Mouse (Mus musculus): ENCODE data around the gene Srsf1. TPM values are rescaled to one million over a fixed set of nuclear protein-coding genes. Genes with fewer than 3 reads are reported as not detected.

Srsf1 gene
- polyA plus RNA-seq, 1 experiment from 2014 or later, result 340 TPM

GRCm38 (mm10) chr11:88015795-88016194 is 31.4 kb upstream of the Srsf1 start:
- Histone ChIP-seq H3K27ac (no peak overlapping the region), H3K9me3 (no peaks in the 10 kb centered on the region), H3K36me3 (no peaks in the 10 kb centered on the region), H3K9ac (no peak overlapping the region), H3K4me2 (replicated peaks) (no peak overlapping the region), H3K4me3 (no peak overlapping the region), H3K27me3 (0 out of 2 replicates have a peak, but pooled peaks cover 3% of the 10 kb centered on the region), H3K4me1 (peaks cover 7% of the 10 kb centered on the region; the same call in 1 of the 2 replicates)
- ATAC-seq (ENCODE audit: low FRiP score, low read depth), result no peak
- WGBS, result 77% methylated on average over 6 of the region's 6 CpGs

GRCm38 (mm10) chr11:88023933-88024332 is 23.2 kb upstream of the Srsf1 start:
- H3K27ac ChIP-seq, result no peak overlapping the region
- H3K4me2 ChIP-seq (replicated peaks), result no peak overlapping the region
- no peak overlapping the region for H3K9ac ChIP-seq
- no peaks in the 10 kb centered on the region for H3K9me3 ChIP-seq
- WGBS, result 77% methylated on average over 2 of the region's 2 CpGs
- H3K27me3 ChIP-seq, result no peaks in the 10 kb centered on the region
- no peak overlapping the region for H3K4me3 ChIP-seq
- no peak for ATAC-seq (ENCODE audit: low FRiP score, low read depth)
- H3K4me1 ChIP-seq, result peaks cover 5% of the 10 kb centered on the region; the same call in 1 of the 2 replicates
- no peaks in the 10 kb centered on the region for H3K36me3 ChIP-seq

GRCm38 (mm10) chr11:88027391-88028035 is 19.7 kb upstream of the Srsf1 start:
- H3K4me2 ChIP-seq (replicated peaks), result no peak overlapping the region
- no peaks in the 10 kb centered on the region for H3K9me3 ChIP-seq
- no peak overlapping the region for H3K4me3 ChIP-seq
- peaks cover 5% of the 10 kb centered on the region; the same call in 1 of the 2 replicates for H3K4me1 ChIP-seq
- no peak overlapping the region for H3K27ac ChIP-seq
- H3K36me3 ChIP-seq, result no peaks in the 10 kb centered on the region
- WGBS, result 77% methylated on average over 9 of the region's 9 CpGs
- no peak overlapping the region for H3K9ac ChIP-seq
- no peak for ATAC-seq (ENCODE audit: low FRiP score, low read depth)
- H3K27me3 ChIP-seq, result no peaks in the 10 kb centered on the region

- Histone ChIP-seq H3K36me3 (no peaks in the 10 kb centered on the region), H3K4me2 (replicated peaks) (no peak overlapping the region), H3K4me1 (peaks cover 5% of the 10 kb centered on the region; the same call in 1 of the 2 replicates), H3K9ac (no peak overlapping the region), H3K4me3 (no peak overlapping the region), H3K27ac (no peak overlapping the region), H3K27me3 (no peaks in the 10 kb centered on the region), H3K9me3 (no peaks in the 10 kb centered on the region)
- 22% methylated on average over 16 of the region's 16 CpGs for WGBS
- ATAC-seq (ENCODE audit: low FRiP score, low read depth), result no peak
These were observed 18.9 kb upstream of the Srsf1 start for GRCm38 (mm10) chr11:88028193-88028684.

GRCm38 (mm10) chr11:88030219-88030618 is 17.0 kb upstream of the Srsf1 start:
- no peak overlapping the region for H3K27ac ChIP-seq
- H3K9ac ChIP-seq, result no peak overlapping the region
- no peak for ATAC-seq (ENCODE audit: low FRiP score, low read depth)
- no peaks in the 10 kb centered on the region for H3K27me3 ChIP-seq
- peaks cover 5% of the 10 kb centered on the region; the same call in 1 of the 2 replicates for H3K4me1 ChIP-seq
- no peak overlapping the region for H3K4me2 ChIP-seq (replicated peaks)
- no peak overlapping the region for H3K4me3 ChIP-seq
- 83% methylated on average over 7 of the region's 7 CpGs for WGBS
- H3K9me3 ChIP-seq, result no peaks in the 10 kb centered on the region
- H3K36me3 ChIP-seq, result no peaks in the 10 kb centered on the region

GRCm38 (mm10) chr11:88030836-88031235 is 16.3 kb upstream of the Srsf1 start:
- H3K4me2 ChIP-seq (replicated peaks), result no peak overlapping the region
- no peak overlapping the region for H3K27ac ChIP-seq
- 90% methylated on average over 2 of the region's 2 CpGs for WGBS
- no peak overlapping the region for H3K4me3 ChIP-seq
- peaks cover 5% of the 10 kb centered on the region; the same call in 1 of the 2 replicates for H3K4me1 ChIP-seq
- no peaks in the 10 kb centered on the region for H3K9me3 ChIP-seq
- H3K27me3 ChIP-seq, result no peaks in the 10 kb centered on the region
- no peak for ATAC-seq (ENCODE audit: low FRiP score, low read depth)
- H3K9ac ChIP-seq, result no peak overlapping the region
- no peaks in the 10 kb centered on the region for H3K36me3 ChIP-seq

- Histone ChIP-seq H3K4me3 (no peak overlapping the region), H3K27me3 (no peaks in the 10 kb centered on the region), H3K4me1 (peaks cover 5% of the 10 kb centered on the region; the same call in 1 of the 2 replicates), H3K27ac (no peak overlapping the region), H3K9ac (no peak overlapping the region), H3K9me3 (no peaks in the 10 kb centered on the region), H3K4me2 (replicated peaks) (no peak overlapping the region), H3K36me3 (no peaks in the 10 kb centered on the region)
- no peak for ATAC-seq (ENCODE audit: low FRiP score, low read depth)
- WGBS, result 73% methylated on average over 5 of the region's 5 CpGs
These were observed 15.4 kb upstream of the Srsf1 start for GRCm38 (mm10) chr11:88031753-88032152.

- H3K36me3 ChIP-seq, result no peaks in the 10 kb centered on the region
- no peak for ATAC-seq (ENCODE audit: low FRiP score, low read depth)
- no peak overlapping the region for H3K9ac ChIP-seq
- H3K27ac ChIP-seq, result no peak overlapping the region
- H3K9me3 ChIP-seq, result no peaks in the 10 kb centered on the region
- 53% methylated on average over 7 of the region's 7 CpGs for WGBS
- no peaks in the 10 kb centered on the region for H3K4me1 ChIP-seq
- no peak overlapping the region for H3K4me3 ChIP-seq
- H3K27me3 ChIP-seq, result no peaks in the 10 kb centered on the region
- no peak overlapping the region for H3K4me2 ChIP-seq (replicated peaks)
These were observed 11.2 kb upstream of the Srsf1 start for GRCm38 (mm10) chr11:88035970-88036369.

GRCm38 (mm10) chr11:88036761-88037251 is 10.4 kb upstream of the Srsf1 start:
- no peak overlapping the region for H3K4me2 ChIP-seq (replicated peaks)
- no peaks in the 10 kb centered on the region for H3K4me1 ChIP-seq
- no peaks in the 10 kb centered on the region for H3K9me3 ChIP-seq
- no peaks in the 10 kb centered on the region for H3K36me3 ChIP-seq
- H3K27ac ChIP-seq, result no peak overlapping the region
- H3K27me3 ChIP-seq, result no peaks in the 10 kb centered on the region
- H3K4me3 ChIP-seq, result no peak overlapping the region
- H3K9ac ChIP-seq, result no peak overlapping the region
- no peak for ATAC-seq (ENCODE audit: low FRiP score, low read depth)
- 77% methylated on average over 10 of the region's 10 CpGs for WGBS

- Histone ChIP-seq H3K27me3 (no peaks in the 10 kb centered on the region), H3K27ac (no peak overlapping the region), H3K9me3 (no peaks in the 10 kb centered on the region), H3K4me2 (replicated peaks) (no peak overlapping the region), H3K9ac (peak overlapping the region; percentile 9; the same call in 1 of the 2 replicates), H3K4me3 (no peak overlapping the region), H3K36me3 (0 out of 2 replicates have a peak, but pooled peaks cover 4% of the 10 kb centered on the region), H3K4me1 (no peaks in the 10 kb centered on the region)
- 75% methylated on average over 3 of the region's 3 CpGs for WGBS
- ATAC-seq (ENCODE audit: low FRiP score, low read depth), result no peak
These were observed 9.8 kb upstream of the Srsf1 start for GRCm38 (mm10) chr11:88037386-88037785.

- Histone ChIP-seq H3K27ac (no peak overlapping the region), H3K9ac (no peak overlapping the region), H3K36me3 (0 out of 2 replicates have a peak, but pooled peaks cover 7% of the 10 kb centered on the region), H3K4me1 (no peaks in the 10 kb centered on the region), H3K4me2 (replicated peaks) (no peak overlapping the region), H3K9me3 (no peaks in the 10 kb centered on the region), H3K27me3 (no peaks in the 10 kb centered on the region), H3K4me3 (no peak overlapping the region)
- 91% methylated on average over 1 of the region's 1 CpGs for WGBS
- ATAC-seq (ENCODE audit: low FRiP score, low read depth), result no peak
These were observed 8.1 kb upstream of the Srsf1 start for GRCm38 (mm10) chr11:88039066-88039465.

GRCm38 (mm10) chr11:88044314-88044713 is 2.9 kb upstream of the Srsf1 start:
- no peak overlapping the region for H3K4me3 ChIP-seq
- H3K27ac ChIP-seq, result no peak overlapping the region
- H3K9ac ChIP-seq, result no peak overlapping the region
- peaks cover 12% of the 10 kb centered on the region for H3K4me1 ChIP-seq
- H3K27me3 ChIP-seq, result no peaks in the 10 kb centered on the region
- peaks cover 13% of the 10 kb centered on the region for H3K36me3 ChIP-seq
- H3K9me3 ChIP-seq, result no peaks in the 10 kb centered on the region
- ATAC-seq (ENCODE audit: low FRiP score, low read depth), result no peak
- H3K4me2 ChIP-seq (replicated peaks), result no peak overlapping the region

Data from limb, embryonic 13.5 days (tissue).